Comparison of ENCODE assay signal across 11 mouse cellular contexts in genomic region chr6:118019569-118019968, GRCm38 (mm10). TPM values are rescaled to one million over a fixed set of nuclear protein-coding genes. Genes with fewer than 3 reads are reported as not detected.
DNase-seq lines count a peak whose midpoint lies in the region.
"Had no signal": no experiment of that assay in that cellular context is flagged by ENCODE, and none has a peak within 500 bp of the region (broad histone marks: within the 10 kb centered on the region; RNA-seq: fewer than 3 reads in every experiment).

No protein-coding gene starts in this region.

- intact Hi-C loops in heart, postnatal 25 days (cut with DNase I): no loop called here

- peaks cover 23% of the 10 kb centered on the region for H3K27me3 ChIP-seq in midbrain, embryonic 10.5 days (ENCODE audit: low read depth, poor library complexity, severe bottlenecking)

- no peaks in the 10 kb centered on the region for H3K36me3 ChIP-seq in midbrain, embryonic 10.5 days

- H3K4me1 ChIP-seq in midbrain, embryonic 10.5 days: peaks cover 26% of the 10 kb centered on the region

- no peaks in the 10 kb centered on the region for H3K9me3 ChIP-seq in midbrain, embryonic 10.5 days (replicated peaks)

- H3K4me3 ChIP-seq in midbrain, embryonic 10.5 days: no peak overlapping the region
- H3K4me3 ChIP-seq: gastrocnemius, adult 2 months had no signal

- H3K27ac ChIP-seq in midbrain, embryonic 10.5 days (replicated peaks): 0 out of 2 replicates have a peak overlapping the region, but pooled peaks have one; percentile 17
- H3K27ac ChIP-seq: gastrocnemius, adult 2 months; liver, embryonic 14.5 days had no signal

- WGBS in midbrain, embryonic 10.5 days: 30% methylated on average over 7 of the region's 7 CpGs

- DNase-seq in right cerebral cortex, adult 18-20 months: peak; percentile 67
- no peak for DNase-seq in right cerebral cortex, postnatal 14 days
- DNase-seq in frontal cortex, postnatal 14 days (ENCODE audit: low spot score in 2 of 2): peak; percentile 48 to 52
- DNase-seq in midbrain, embryonic 10.5 days (ENCODE audit: low spot score): peak; percentile 27
- DNase-seq in heart, postnatal 25 days (ENCODE audit: low spot score): no peak
- no peak for DNase-seq in urinary bladder, postnatal 14 days (ENCODE audit: low spot score)
- no peak for DNase-seq in adrenal gland, postnatal 36 days
- DNase-seq in gastrocnemius, postnatal 10 days: no peak
- DNase-seq: gastrocnemius, adult 2 months; kidney, adult 18-20 months had no signal

RNA-seq across cellular contexts. Expression of gene Rasgef1a, which starts 8.3 kb away (rescaled TPM):
- polyA plus RNA-seq in midbrain, embryonic 10.5 days (2016; fragmentation: Nextera tagmentation; extraction: Ambion mirVana): 0.09 and 0.15 TPM in 2 replicates
- under 1 TPM; 0.14 to 0.16 TPM for total RNA-seq in heart, postnatal 25 days (2021)
- under 1 TPM; 0.13 to 0.33 TPM for total RNA-seq in adrenal gland, postnatal 36 days (2021)
- under 1 TPM; 0.47 to 0.80 TPM for total RNA-seq in gastrocnemius, postnatal 10 days (2021)

Comparison
In these comparisons a context has a peak if more than half of its experiments do, and no peak if none do; other contexts are left out.
1. DNase-seq: peak in right cerebral cortex, adult 18-20 months (single experiment), frontal cortex, postnatal 14 days (2 of 2) and midbrain, embryonic 10.5 days (single experiment); none in right cerebral cortex, postnatal 14 days (single experiment), heart, postnatal 25 days (single experiment), urinary bladder, postnatal 14 days (single experiment), adrenal gland, postnatal 36 days (0 of 2) and gastrocnemius, postnatal 10 days (single experiment).